Mouse (Mus musculus) cerebellum, postnatal 4 days (tissue): Measurements from ENCODE around the gene Hectd4.
A peak's percentile ranks its signal among the peaks of the same experiment; 100 is the strongest.

ENCODE experiments used
- DNase-seq, 2 experiments: peaks; one replicate each; pipeline ENCODE4 v3.0.0; 2022; ENCODE audit warnings: low spot score in 2 of 2, mixed read lengths in 1 of 2

The Hectd4 gene

DNA sequence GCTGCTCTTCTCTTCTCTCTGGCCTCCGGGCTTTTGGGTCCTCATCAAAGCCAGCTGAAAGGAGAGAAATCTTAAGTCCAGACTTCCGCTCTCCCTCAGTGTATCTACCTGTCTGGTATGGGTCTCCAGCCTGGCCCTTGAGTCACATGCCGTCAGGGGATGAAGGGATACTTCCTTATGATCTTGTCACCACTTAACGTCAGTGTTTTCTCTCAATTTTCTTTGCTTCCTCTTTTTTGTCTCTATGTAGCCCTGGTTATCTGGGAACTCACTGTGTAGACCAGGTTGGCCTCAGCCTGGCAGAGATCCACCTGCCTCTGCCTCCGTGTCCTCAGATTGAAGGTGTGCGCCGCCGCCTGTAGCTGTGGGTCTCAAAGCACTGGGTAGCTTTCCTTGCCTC, 124.0 kb downstream of the Hectd4 start:
- DNase-seq, result no peak

DNA sequence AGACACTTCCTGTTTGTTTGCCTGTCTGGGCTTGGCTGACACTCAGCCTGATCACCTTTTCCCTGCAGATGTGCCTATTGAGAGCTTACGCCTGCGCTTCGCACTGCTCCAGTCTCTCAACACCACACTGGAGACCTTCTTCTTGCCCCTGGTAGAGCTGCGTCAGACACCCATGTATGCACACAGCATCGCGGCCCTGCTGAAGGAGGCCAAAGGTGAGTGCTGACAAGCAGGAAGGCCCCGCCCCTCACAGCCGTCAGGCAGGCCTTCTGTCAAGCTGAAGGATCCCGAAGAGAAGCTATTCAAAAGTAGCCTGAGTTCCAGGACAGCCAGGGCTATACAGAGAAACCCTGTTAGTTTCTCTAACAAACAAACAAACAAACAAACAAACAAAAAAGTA, 139.2 kb downstream of the Hectd4 start:
- DNase-seq, result no peak

DNA sequence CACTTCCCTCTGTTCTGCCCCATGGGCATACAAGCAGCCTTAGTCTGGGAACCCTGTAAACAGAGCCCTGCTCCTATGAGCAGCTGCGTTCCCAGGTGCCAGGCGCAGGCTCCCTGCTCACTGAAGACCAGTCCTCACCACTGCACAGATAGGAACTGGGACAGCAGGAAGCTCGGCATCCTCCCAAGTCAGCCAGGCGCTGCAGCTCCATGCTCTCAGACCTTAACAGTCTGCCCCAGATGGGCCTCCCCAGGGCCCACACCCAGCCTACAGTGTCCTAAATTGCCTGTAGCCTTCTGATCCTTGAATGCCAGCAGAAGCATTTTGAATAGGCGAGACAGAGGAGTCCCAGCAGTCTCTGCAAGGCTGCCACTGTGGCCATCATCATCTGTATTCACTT, 141.7 kb downstream of the Hectd4 start:
- no peak for DNase-seq

DNA sequence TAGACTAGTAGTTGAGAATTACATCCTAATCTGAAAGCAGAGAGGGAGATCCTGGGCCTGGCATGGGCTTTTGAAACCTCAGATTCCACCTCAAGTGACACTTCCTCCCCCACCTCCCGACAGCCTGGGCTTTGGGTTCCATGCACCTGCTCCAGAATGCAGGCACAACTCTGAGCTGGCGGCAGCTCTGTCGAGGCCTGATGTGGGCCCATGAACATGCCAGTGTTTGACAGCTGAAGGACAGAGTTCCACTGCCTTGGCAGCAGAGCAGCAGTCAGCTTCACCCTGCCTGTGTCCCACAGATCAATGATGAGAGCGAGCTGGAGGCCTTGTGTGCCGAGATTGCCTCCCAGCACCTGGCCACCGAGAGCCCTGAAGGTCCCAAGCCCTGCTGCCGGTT, 143.4 kb downstream of the Hectd4 start:
- no peak for DNase-seq

DNA sequence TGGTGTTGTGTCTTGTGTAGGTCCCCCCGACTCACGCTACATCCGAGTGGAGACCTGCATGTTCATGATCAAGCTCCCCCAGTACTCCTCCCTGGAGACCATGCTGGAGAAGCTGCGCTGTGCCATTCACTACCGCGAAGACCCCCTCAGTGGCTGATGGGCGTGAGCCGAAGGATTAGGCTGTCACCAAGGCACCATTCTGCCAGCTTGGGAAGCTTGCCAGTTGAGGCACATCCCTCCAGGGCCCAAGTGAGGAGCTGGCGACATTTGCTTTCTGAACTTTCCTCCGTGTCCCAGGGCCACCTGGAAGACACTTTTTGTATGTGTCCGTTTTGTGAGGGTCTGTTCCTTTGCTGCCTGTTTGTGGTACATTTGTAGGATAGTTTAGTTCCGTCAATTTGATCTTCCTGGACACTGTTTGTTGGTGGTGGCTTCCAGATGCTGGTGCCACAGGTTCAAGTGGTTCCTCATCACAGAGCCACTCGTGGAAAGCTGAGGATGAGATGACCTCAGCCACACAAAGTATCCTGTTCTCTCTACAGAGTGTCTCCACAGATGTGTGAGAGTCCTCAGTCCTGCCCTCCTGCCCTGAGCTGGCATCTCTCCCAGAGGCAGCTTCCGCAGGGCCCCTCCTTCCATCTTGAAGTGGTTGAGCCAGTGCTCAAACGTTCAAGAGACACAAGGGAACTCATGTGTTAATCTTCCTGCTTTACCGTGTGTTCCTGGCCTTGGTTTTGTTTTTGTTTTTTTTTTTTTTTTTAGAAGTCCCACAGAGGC, 146.6 kb downstream of the Hectd4 start:
- peak in 1 of 2 experiments; percentile 36 for DNase-seq

DNA sequence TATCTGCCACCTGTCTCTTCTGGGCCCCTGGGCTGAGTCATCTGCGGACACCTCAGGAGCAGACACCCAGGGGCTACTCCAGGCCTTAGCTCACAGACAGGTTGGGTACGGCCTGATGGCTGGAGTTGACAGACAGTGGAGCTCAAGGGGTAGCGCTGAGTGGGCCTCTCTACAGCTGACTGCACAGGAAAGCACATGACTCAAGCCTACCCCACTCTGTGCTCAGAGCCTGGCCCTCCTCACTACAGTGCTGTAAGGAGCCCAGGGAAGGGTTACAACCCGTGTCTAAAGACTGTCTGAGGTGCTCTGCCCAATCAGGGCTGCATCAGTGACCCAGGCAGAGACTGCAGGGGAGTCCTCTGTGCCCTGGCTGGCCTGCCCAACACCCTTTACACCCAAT, 147.2 kb downstream of the Hectd4 start:
- DNase-seq, result no peak

DNA sequence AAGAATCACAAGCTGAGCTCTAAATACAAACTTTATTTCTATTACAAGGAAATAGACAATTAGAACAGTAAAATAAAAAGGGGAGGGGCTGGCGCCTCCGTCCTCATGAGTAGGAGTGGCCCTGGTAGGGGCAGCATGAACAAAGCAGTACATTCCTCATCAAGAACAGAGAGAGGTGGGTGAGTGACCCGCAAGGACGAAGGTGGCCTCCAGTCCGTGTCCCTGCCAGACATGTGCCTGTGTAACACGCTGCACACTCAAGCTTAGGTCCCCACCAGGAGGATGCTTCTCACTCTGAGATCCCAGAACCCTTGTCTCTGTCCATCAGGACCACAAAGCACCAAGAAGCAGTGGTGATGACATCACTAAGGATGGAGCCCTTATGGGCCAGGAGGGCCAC, 151.7 kb downstream of the Hectd4 start:
- DNase-seq, result no peak

DNA sequence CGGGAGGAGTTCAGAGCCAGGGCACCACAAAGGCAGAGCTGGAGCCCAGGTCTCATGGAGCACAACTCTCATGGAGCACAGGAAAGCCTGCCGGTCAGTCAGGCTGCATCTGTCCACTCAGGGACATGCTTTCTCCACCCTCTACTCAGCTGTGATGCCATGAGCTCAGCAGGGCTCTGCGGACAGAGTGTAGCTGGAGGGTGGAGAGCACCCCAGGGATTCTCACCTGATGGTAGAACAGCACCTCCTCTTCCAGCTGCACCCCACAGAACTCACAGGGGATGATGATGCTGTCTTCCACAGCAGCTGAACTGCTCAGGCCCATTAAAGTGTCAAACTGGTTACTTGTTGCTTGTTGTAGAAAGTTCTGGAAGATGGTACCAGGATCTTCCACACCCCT, 154.8 kb downstream of the Hectd4 start:
- no peak for DNase-seq

DNA sequence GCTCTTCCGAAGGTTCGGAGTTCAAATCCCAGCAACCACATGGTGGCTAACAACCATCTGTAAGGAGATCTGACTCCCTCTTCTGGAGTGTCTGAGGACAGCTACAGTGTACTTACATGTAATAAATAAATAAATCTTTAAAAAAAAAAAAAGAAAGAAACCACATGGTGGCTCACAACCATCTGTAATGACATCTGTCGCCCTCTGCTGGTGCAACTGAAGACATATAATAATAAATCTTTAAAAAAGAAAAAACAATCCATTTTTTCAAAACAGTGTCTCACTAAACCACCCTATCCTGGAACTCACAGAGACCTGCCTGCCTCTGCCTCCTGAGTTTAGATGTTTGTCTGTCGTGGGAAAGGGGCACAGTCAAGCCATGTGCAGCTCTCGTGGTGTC, 157.0 kb downstream of the Hectd4 start:
- DNase-seq, result peak in 1 of 2 experiments; percentile 27

DNA sequence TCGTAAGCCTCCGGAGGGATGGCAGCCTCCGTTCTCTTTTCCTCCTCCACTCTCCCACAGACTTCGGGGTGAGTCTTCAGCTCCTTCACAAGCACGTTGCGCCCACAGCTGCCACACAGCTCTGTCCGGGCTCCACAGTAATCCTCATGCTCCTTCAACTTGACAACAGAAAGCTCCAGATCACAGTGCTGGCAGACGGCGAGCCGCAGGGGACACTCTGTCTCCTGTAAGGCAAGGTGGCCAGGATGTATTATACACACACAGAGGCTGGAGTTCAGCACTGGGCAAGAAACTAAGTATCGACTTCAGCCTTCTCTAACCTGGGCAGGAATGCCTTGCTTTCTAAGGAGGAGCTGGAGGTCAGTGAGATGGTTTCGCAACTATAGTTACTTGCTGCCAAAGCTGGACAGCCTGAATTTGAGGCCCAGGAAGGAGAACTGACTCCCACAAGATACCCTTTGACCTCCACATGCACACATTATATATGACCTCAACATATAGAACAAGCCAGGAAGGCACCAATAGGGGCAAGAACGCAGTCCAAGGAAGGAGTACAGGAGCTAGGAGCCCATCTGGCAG, 158.7 kb downstream of the Hectd4 start:
- DNase-seq, result no peak

DNA sequence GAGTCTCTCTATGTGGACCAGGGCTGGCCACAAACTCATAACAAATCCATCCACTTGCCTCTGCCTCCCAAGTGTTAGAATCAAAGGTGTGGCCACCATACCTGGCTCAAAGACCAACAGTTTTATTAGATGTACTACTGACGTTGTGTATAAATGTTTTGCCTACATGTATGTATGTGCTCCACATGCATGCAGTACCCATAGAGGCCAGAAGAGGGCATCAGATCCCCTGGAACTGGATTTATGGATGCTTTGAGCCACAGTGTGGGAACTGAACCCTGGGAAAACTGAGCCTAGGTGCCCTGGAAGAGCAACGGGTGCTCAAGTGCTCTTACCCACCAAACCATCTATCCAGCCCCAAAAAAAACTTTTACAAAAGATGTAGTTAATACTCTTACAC, 160.7 kb downstream of the Hectd4 start:
- no peak for DNase-seq

DNA sequence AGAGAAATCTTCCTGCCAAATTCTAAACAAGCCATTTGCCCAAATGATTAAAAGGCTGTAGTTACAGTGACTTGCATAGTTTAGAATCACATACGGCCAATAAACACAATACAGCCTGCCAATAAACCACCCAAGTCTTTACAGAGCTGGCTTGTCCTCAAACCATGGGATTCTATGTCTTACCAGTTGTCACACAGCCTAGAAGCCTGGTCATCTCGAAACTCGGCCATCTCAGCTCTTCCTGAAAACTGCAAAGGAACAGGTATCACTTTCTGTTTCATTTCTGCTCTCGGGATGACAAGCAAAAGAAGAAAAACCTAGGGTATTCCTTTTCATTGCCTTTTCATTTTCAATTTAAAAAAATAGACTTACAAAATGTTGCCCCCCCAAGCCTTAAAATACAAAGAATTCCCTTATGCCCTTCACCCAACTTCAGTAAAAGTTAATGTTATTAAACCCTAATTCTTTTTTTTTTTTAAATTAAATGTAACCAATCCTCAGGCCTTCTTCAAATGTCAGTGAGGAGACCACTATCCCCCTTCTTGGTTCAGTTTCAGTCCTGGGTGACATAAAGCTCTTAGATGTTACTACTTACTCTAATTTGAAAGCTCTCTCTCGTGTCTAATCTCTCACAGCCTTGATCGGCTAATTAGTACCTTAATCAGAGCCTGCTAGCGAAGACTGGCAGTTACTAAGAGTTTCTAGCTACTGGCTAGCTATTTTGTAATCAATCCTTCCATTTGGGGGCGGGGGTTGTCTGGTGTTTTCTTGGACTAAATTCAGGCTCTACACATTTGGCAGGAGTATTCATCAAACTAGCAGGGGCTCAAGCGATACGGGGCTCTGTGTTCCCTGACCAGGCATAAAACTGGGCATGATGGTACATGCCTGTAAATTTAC, 164.1 kb downstream of the Hectd4 start:
- no peak for DNase-seq

DNA sequence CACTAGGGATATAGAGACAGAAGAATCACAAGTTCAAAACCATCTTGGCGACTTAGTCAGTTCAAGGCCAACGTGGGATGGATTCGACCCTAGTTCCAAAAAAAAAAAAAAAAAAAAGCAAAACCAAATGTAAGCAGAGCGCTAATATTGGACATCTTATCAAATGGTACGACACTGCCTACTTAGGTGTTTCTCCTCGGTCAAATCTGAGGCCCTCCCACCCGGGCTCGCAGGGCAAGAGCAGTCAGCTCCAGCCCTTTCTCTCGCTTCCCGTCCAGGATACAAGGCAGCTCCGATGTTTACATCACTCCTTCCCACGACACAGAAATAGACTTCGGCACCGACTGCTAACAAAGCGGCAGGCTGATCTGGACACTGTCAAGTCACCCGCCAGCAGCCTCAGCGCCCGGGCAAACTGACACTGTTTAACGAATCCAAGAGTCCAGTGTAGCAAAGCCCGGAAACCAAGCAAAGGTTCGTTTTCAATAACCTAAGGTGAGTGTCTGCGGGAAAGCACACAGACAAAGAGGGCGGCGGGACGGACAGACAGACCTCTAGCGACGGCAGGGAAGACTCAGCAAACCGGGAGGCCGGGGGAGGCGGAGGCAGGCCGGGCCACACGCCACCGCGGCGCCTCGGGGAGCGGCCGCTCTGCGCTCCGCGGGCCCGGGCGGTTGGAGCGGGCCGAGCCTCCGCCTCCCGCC, 164.9 kb downstream of the Hectd4 start:
- DNase-seq, result no peak

DNA sequence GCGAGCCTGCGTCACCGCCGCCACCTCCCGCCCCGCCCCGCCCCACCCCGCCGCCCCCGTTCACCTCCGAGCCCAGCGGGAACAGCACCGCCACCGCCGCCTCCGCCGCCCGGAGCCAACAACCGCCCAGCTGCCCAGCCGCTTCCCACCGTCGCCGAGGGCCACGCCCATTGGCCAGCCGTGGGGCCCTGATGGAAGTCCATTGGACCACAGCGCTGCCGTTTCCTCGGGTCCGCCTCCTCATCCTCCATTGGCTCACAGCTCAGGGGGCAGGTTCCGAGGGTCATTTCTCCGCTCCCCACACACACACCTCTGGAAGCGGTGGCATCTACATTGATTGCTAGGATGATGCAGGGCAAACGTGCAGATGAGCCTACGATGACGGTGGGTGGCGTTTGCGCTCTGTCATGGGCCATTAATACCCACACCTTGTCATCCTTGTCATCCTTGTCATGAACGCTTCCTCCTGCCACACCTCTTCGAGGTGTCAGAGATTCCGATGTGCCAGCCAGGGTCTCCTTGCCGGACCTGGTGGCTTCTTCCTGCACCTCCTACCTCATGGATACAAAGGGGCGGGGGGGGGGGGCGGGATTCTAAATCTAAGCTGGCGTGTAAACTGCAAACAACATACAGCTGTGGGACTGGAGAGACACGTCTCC, 165.6 kb downstream of the Hectd4 start, which contains the start of gene Trafd1:
Trafd1 (minus strand) TSS at position 172 of the 659 bp plus-strand sequence.
- DNase-seq, result peak; percentile 86 to 93

DNA sequence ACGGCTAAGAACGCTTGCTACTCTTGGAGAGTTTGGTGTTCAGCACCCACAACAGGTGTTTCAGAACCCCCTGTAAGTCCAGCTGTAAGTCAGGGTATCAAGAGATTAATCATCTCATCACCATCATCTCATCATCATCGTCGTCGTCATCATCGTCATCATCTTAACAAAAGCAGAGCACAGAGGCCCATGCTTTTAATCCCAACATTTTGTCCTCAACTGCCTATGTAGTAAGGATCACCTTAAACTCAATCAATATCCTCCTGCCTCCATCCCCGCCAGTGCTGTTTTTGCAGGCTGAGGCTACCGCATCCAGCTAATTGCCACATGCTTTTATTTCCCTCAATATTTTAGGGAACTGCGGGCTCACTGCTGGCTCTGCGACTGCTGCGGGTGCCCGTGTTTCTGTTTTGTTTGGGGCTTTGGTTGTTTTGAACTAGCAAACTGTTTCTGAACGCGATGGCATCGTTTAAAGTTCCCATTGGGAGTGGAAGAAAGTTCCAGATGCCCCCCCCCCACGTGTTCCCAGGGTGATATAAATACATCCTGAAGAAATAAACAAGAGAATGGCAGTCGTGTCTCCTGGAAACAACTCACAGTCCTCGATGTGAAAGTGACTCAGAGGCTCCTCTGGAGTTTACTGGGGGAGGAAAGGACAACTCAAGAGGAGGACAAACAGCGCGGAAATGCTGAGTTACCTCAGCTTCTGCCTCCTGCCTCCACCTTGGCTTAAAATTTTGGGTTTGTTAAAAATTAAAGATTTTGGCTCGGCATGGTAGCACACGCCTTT, 166.3 kb downstream of the Hectd4 start:
- no peak for DNase-seq

DNA sequence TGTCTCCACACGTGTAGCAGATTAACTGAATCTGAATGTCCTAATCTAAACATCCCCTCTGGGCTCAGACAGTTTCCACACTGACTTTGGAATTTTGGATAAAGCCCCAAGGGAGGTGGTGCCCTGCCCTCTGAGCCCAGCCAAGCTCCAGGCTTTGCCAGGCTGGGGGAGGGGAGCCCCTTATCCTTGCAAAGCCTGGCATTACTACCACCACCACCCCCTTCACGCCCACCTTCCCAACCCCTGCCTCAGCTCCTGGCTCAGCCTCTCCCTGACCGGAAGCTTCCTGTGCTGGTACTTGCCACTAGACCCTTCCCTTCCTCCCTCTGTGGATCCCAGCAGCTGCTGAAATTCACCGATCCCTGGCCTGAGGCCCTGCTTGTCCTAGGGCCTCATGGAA, 167.1 kb downstream of the Hectd4 start:
- DNase-seq, result no peak

DNA sequence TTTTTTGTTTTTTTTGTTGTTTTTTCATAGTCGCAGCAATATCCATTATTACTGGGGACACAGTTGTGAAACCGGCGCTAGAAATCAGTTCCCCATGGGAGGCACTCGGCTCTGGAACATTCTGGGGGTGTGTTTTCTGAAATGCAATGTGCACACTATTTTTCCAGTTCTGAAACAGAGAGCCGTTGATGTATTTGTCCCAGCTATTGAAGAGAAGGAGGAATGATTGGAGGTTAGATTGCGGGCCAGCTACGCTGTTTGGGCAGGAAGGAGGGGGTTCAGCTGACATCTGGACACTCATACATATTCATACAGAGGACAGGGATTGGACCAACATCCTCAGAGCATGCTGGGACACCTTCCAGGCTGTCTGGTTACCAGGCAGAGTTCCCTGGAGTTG, 169.1 kb downstream of the Hectd4 start:
- DNase-seq, result no peak

DNA sequence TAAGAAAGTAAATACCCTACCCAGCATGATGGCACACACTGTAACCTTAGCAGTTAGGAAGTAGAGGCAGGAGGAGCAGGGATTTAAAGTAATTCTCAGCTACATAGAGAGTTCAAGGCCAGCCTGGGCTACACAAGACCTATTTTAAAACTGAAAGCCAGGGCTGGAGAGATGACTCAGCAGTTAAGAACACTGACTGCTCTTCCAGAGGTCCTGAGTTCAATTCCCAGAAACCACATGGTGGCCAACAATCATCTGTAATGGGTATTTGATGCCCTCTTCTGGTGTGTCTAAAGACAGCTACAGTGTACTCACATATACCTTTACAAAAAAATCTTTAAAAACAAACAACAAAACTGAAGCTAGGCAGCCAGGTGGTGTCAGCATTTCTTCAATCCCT, 169.7 kb downstream of the Hectd4 start:
- DNase-seq, result no peak

DNA sequence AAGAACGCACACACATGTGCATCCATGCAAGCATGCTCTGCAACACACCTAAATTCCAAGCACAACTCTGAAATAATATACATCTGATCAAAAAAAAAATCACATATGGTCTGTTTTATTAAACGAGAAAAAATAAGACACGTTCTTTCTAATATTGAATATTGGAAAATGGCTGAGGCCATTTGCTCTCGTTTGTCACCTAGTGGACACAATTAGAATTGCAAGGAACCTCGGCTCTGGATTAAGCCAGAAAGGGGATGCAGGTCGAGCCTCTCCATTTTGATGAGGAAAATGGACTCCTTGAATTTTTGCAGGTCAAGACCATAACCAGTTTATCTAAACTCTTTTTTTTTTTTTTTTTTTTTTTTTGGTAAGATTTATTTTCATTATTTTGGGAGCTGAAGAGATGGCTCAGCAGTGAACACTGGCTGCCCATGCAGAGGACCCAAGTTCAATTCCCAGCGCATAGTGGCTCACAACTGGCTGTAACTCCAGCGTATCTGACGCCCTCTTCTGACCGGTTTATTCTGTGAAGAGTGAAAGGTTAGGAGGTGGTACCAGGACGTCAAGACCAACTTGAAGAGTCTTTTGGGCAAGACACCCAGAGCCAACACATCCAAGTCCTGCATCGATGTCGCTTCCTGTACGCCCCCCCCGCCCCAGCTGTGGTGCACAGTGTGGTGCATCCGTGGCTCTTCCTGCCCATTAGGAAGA, 172.8 kb downstream of the Hectd4 start:
- peak in 1 of 2 experiments; percentile 41 for DNase-seq

DNA sequence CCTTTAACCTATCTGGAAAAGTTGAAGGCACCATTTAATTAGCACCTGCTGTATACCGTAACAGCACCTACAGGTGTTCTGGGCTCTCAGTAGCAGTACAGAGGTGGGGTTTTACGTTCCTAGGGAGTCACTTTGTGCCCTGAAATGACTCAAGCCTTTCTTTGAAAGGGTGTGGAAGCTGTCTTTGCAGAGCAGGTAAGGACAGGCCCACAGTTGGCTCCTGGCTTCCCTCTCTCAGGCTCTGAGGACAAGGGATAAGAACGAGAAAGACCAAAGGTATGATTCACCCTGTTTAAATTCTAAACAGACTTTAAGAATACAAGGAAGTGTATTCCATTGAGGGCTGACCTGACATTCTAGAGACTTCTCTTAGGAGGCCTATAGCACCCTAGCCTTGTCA, 173.4 kb downstream of the Hectd4 start:
- DNase-seq, result no peak
